Mouse (Mus musculus): ENCODE measurements around the gene Poglut1.
A peak's percentile ranks its signal among the peaks of the same experiment; 100 is the strongest.
"Not testable (repeated sequence)": the region's sequence is repeated elsewhere in the genome, so short reads cannot be mapped to it uniquely, and the experiment has no call there.

Gene Poglut1

GRCm38 (mm10) chr16:38536544-38537146, 13.4 kb downstream of the Poglut1 start:
- peak; percentile 49 to 65 for DNase-seq (ENCODE audit: low spot score in 2 of 2)

GRCm38 (mm10) chr16:38526264-38526663, 23.8 kb downstream of the Poglut1 start:
- DNase-seq (ENCODE audit: low spot score in 2 of 2) = no peak

- peak; percentile 83 to 94 for DNase-seq (ENCODE audit: low spot score in 2 of 2)
These were observed 27.7 kb downstream of the Poglut1 start, which contains the start of gene Timmdc1 for GRCm38 (mm10) chr16:38522129-38523084. Gene Timmdc1 (minus strand): TSS chr16:38522663.

GRCm38 (mm10) chr16:38521211-38521987, 28.7 kb downstream of the Poglut1 start:
- no peak for DNase-seq (ENCODE audit: low spot score in 2 of 2)

- DNase-seq (ENCODE audit: low spot score in 2 of 2) = no peak
These were observed 30.9 kb downstream of the Poglut1 start for GRCm38 (mm10) chr16:38519140-38519539.

GRCm38 (mm10) chr16:38510846-38511245, 39.2 kb downstream of the Poglut1 start:
- DNase-seq (ENCODE audit: low spot score in 2 of 2) = no peak

- DNase-seq (ENCODE audit: low spot score in 2 of 2) = peak in 1 of 2 experiments; percentile 63
These were observed 43.9 kb downstream of the Poglut1 start for GRCm38 (mm10) chr16:38506041-38506634.

GRCm38 (mm10) chr16:38503528-38503927, 46.5 kb downstream of the Poglut1 start:
- DNase-seq (ENCODE audit: low spot score in 2 of 2) = no peak

GRCm38 (mm10) chr16:38502469-38502868, 47.6 kb downstream of the Poglut1 start:
- DNase-seq (ENCODE audit: low spot score in 2 of 2) = no peak

GRCm38 (mm10) chr16:38496604-38497140, 53.4 kb downstream of the Poglut1 start:
- no peak for DNase-seq (ENCODE audit: low spot score in 2 of 2)

GRCm38 (mm10) chr16:38493890-38494289, 56.2 kb downstream of the Poglut1 start:
- no peak for DNase-seq (ENCODE audit: low spot score in 2 of 2)

GRCm38 (mm10) chr16:38492551-38492950, 57.5 kb downstream of the Poglut1 start:
- no peak for DNase-seq (ENCODE audit: low spot score in 2 of 2)

GRCm38 (mm10) chr16:38483582-38484309, 66.3 kb downstream of the Poglut1 start:
- no peak for DNase-seq (ENCODE audit: low spot score in 2 of 2)

- peak in 1 of 2 experiments; percentile 27 for DNase-seq (ENCODE audit: low spot score in 2 of 2)
These were observed 67.1 kb downstream of the Poglut1 start for GRCm38 (mm10) chr16:38482780-38483562.

GRCm38 (mm10) chr16:38481327-38481726, 68.7 kb downstream of the Poglut1 start:
- no peak for DNase-seq (ENCODE audit: low spot score in 2 of 2)

GRCm38 (mm10) chr16:38478296-38478695, 71.8 kb downstream of the Poglut1 start:
- no peak for DNase-seq (ENCODE audit: low spot score in 2 of 2)

- DNase-seq (ENCODE audit: low spot score in 2 of 2) = not testable (repeated sequence)
These were observed 72.8 kb downstream of the Poglut1 start for GRCm38 (mm10) chr16:38477241-38477608.

- DNase-seq (ENCODE audit: low spot score in 2 of 2) = peak in 1 of 2 experiments; percentile 15
These were observed 73.5 kb downstream of the Poglut1 start for GRCm38 (mm10) chr16:38476312-38477240.
